Mouse (Mus musculus) A20 (cell line): ENCODE data around the gene Adap1.

Source experiments
- DNase-seq: peaks from one replicate; pipeline ENCODE4 v3.0.0-alpha.2; 2011; ENCODE audit warnings: low read depth, low spot score

Gene Adap1

GRCm38 (mm10) chr5:139286142-139286941 lies 39.1 kb downstream of the Adap1 start:
- DNase-seq = no peak

- peak; percentile 24 for DNase-seq
These were observed 39.9 kb downstream of the Adap1 start for GRCm38 (mm10) chr5:139285383-139286067.

- DNase-seq = peak; percentile 76
These were observed 41.8 kb downstream of the Adap1 start for GRCm38 (mm10) chr5:139283460-139284180.

GRCm38 (mm10) chr5:139282191-139282590 lies 43.2 kb downstream of the Adap1 start:
- peak; percentile 80 for DNase-seq

GRCm38 (mm10) chr5:139281373-139282112 lies 43.9 kb downstream of the Adap1 start:
- DNase-seq = no peak

- DNase-seq = no peak
These were observed 48.1 kb downstream of the Adap1 start for GRCm38 (mm10) chr5:139277287-139277686.

GRCm38 (mm10) chr5:139271994-139272554 lies 53.3 kb downstream of the Adap1 start:
- no peak for DNase-seq

- DNase-seq = no peak
These were observed 54.5 kb downstream of the Adap1 start for GRCm38 (mm10) chr5:139270806-139271521.

- DNase-seq = no peak
These were observed 57.8 kb downstream of the Adap1 start for GRCm38 (mm10) chr5:139267661-139268060.

GRCm38 (mm10) chr5:139261403-139261802 lies 64.0 kb downstream of the Adap1 start:
- DNase-seq = no peak

- DNase-seq = no peak
These were observed 65.6 kb downstream of the Adap1 start for GRCm38 (mm10) chr5:139259853-139260252.

- no peak for DNase-seq
These were observed 66.9 kb downstream of the Adap1 start for GRCm38 (mm10) chr5:139258371-139259035.

GRCm38 (mm10) chr5:139257818-139258217 lies 67.6 kb downstream of the Adap1 start:
- no peak for DNase-seq

GRCm38 (mm10) chr5:139257265-139257664 lies 68.2 kb downstream of the Adap1 start:
- DNase-seq = no peak

GRCm38 (mm10) chr5:139256211-139256765 lies 69.1 kb downstream of the Adap1 start:
- peak; percentile 46 for DNase-seq

GRCm38 (mm10) chr5:139255777-139256176 lies 69.6 kb downstream of the Adap1 start:
- DNase-seq = no peak

GRCm38 (mm10) chr5:139254938-139255337 lies 70.5 kb downstream of the Adap1 start:
- peak; percentile 25 for DNase-seq

GRCm38 (mm10) chr5:139253301-139253741 lies 72.1 kb downstream of the Adap1 start:
- peak; percentile 44 for DNase-seq

GRCm38 (mm10) chr5:139252910-139253245 lies 72.5 kb downstream of the Adap1 start:
- DNase-seq = no peak
